Mouse (Mus musculus): Measurements from ENCODE around the gene Gemin7. TPM values are rescaled to one million over a fixed set of nuclear protein-coding genes. Genes with fewer than 3 reads are reported as not detected.

Gemin7 gene
- polyA plus RNA-seq, 2 experiments: 34.8 to 83.1 TPM

GRCm38 (mm10) chr7:19603849-19604605, 26.6 kb upstream of the Gemin7 start, which contains the start of gene Clasrp:
Gene Clasrp, minus strand, starts transcription at chr7:19604486.
- DNase-seq (ENCODE audit: low read depth in 3 of 3, low spot score in 3 of 3): peak; percentile 88 to 91 (median 89)
- H3K9ac ChIP-seq (replicated peaks): peak within 1 kb of the TSS; percentile 73
- H3K4me2 ChIP-seq (ENCODE audit: low read depth): peak within 1 kb of the TSS; percentile 82
- peaks cover 7% of the 10 kb centered on the region for H3K36me3 ChIP-seq (replicated peaks; ENCODE audit: control insufficient read depth, insufficient read depth, low read depth)
- no peak for TF ChIP-seq CTCF (IDR thresholded peaks at IDR 0.05; ENCODE audit: low read depth)
- TF ChIP-seq EP300 (IDR thresholded peaks at IDR 0.05; ENCODE audit: low read depth): no peak
- H3K27ac ChIP-seq: no peak within 1 kb of the TSS; the same call in 1 of the 2 replicates
- H3K4me3 ChIP-seq (ENCODE audit: insufficient read depth in 1 of 2, low read depth in 2 of 2, low read length in 2 of 2): peak within 1 kb of the TSS; percentile 69 to 81
- H3K27me3 ChIP-seq (ENCODE audit: control insufficient read depth, insufficient read depth, low read length): no peaks in the 10 kb centered on the region
- peak; percentile 90 for ATAC-seq (ENCODE audit: insufficient read depth)
- H3K4me1 ChIP-seq (replicated peaks; ENCODE audit: control insufficient read depth in 2 of 2, insufficient read depth in 2 of 2, low read length in 1 of 2): peaks cover 8 to 13% of the 10 kb centered on the region in 2 experiments
- WGBS (ENCODE audit: insufficient replicate concordance): under 1% methylated on average over 57 of the region's 57 CpGs
- H3K9me3 ChIP-seq (ENCODE audit: control insufficient read depth, low read length): no peaks in the 10 kb centered on the region

- H3K4me1 ChIP-seq (replicated peaks; ENCODE audit: control insufficient read depth in 2 of 2, insufficient read depth in 2 of 2, low read length in 1 of 2): peaks cover 8 to 13% of the 10 kb centered on the region in 2 experiments
- DNase-seq (ENCODE audit: low read depth in 3 of 3, low spot score in 3 of 3) (no peak), ATAC-seq (ENCODE audit: insufficient read depth) (no peak)
- peak overlapping the region in 1 of 2 experiments; percentile 69; a peak in 2 of 4 replicates for H3K4me3 ChIP-seq (ENCODE audit: insufficient read depth in 1 of 2, low read depth in 2 of 2, low read length in 2 of 2)
- H3K36me3 ChIP-seq (replicated peaks; ENCODE audit: control insufficient read depth, insufficient read depth, low read depth): peaks cover 7% of the 10 kb centered on the region
- H3K27me3 ChIP-seq (ENCODE audit: control insufficient read depth, insufficient read depth, low read length): no peaks in the 10 kb centered on the region
- H3K9me3 ChIP-seq (ENCODE audit: control insufficient read depth, low read length): no peaks in the 10 kb centered on the region
- H3K4me2 ChIP-seq (ENCODE audit: low read depth): peak overlapping the region; percentile 82
- TF ChIP-seq EP300 (IDR thresholded peaks at IDR 0.05; ENCODE audit: low read depth): no peak
- no peak for TF ChIP-seq CTCF (IDR thresholded peaks at IDR 0.05; ENCODE audit: low read depth)
- 76% methylated on average over 12 of the region's 12 CpGs for WGBS (ENCODE audit: insufficient replicate concordance)
- no peak overlapping the region; the same call in 1 of the 2 replicates for H3K27ac ChIP-seq
- H3K9ac ChIP-seq (replicated peaks): no peak overlapping the region; the same call in 1 of the 2 replicates
These were observed 25.7 kb upstream of the Gemin7 start for GRCm38 (mm10) chr7:19603055-19603454.

GRCm38 (mm10) chr7:19600562-19600961, 23.2 kb upstream of the Gemin7 start:
- H3K9ac ChIP-seq (replicated peaks): no peak overlapping the region
- H3K36me3 ChIP-seq (replicated peaks; ENCODE audit: control insufficient read depth, insufficient read depth, low read depth): peaks cover 7% of the 10 kb centered on the region
- peaks cover 8 to 13% of the 10 kb centered on the region in 2 experiments for H3K4me1 ChIP-seq (replicated peaks; ENCODE audit: control insufficient read depth in 2 of 2, insufficient read depth in 2 of 2, low read length in 1 of 2)
- ATAC-seq (ENCODE audit: insufficient read depth) (no peak), DNase-seq (ENCODE audit: low read depth in 3 of 3, low spot score in 3 of 3) (no peak)
- no peaks in the 10 kb centered on the region for H3K27me3 ChIP-seq (ENCODE audit: control insufficient read depth, insufficient read depth, low read length)
- H3K9me3 ChIP-seq (ENCODE audit: control insufficient read depth, low read length): no peaks in the 10 kb centered on the region
- 56% methylated on average over 5 of the region's 5 CpGs for WGBS (ENCODE audit: insufficient replicate concordance)
- H3K4me3 ChIP-seq (ENCODE audit: insufficient read depth in 1 of 2, low read depth in 2 of 2, low read length in 2 of 2): no peak overlapping the region
- no peak overlapping the region for H3K4me2 ChIP-seq (ENCODE audit: low read depth)
- no peak overlapping the region for H3K27ac ChIP-seq
- TF ChIP-seq EP300 (IDR thresholded peaks at IDR 0.05; ENCODE audit: low read depth): no peak
- no peak for TF ChIP-seq CTCF (IDR thresholded peaks at IDR 0.05; ENCODE audit: low read depth)

- ATAC-seq (ENCODE audit: insufficient read depth) (peak; percentile 74), DNase-seq (ENCODE audit: low read depth in 3 of 3, low spot score in 3 of 3) (peak in 2 of 3 experiments; percentile 39 to 46)
- Histone ChIP-seq H3K27ac (no peak overlapping the region), H3K4me2 (ENCODE audit: low read depth) (peak overlapping the region; percentile 16; the same call in 1 of the 2 replicates), H3K9ac (replicated peaks) (no peak overlapping the region), H3K27me3 (ENCODE audit: control insufficient read depth, insufficient read depth, low read length) (no peaks in the 10 kb centered on the region), H3K4me3 (ENCODE audit: insufficient read depth in 1 of 2, low read depth in 2 of 2, low read length in 2 of 2) (no peak overlapping the region), H3K4me1 (replicated peaks; ENCODE audit: control insufficient read depth in 2 of 2, insufficient read depth in 2 of 2, low read length in 1 of 2) (peaks cover 7 to 15% of the 10 kb centered on the region in 2 experiments; a peak in 3 of 4 replicates), H3K36me3 (replicated peaks; ENCODE audit: control insufficient read depth, insufficient read depth, low read depth) (peaks cover 24% of the 10 kb centered on the region), H3K9me3 (ENCODE audit: control insufficient read depth, low read length) (no peaks in the 10 kb centered on the region)
- TF ChIP-seq CTCF (IDR thresholded peaks at IDR 0.05; ENCODE audit: low read depth) (no peak), EP300 (IDR thresholded peaks at IDR 0.05; ENCODE audit: low read depth) (peak; percentile 75)
- 40% methylated on average over 10 of the region's 10 CpGs for WGBS (ENCODE audit: insufficient replicate concordance)
These were observed 15.8 kb upstream of the Gemin7 start for GRCm38 (mm10) chr7:19593061-19593730.

- H3K36me3 ChIP-seq (replicated peaks; ENCODE audit: control insufficient read depth, insufficient read depth, low read depth): peaks cover 47% of the 10 kb centered on the region
- H3K4me3 ChIP-seq (ENCODE audit: insufficient read depth in 1 of 2, low read depth in 2 of 2, low read length in 2 of 2): no peak overlapping the region
- peaks cover 7 to 15% of the 10 kb centered on the region in 2 experiments; a peak in 3 of 4 replicates for H3K4me1 ChIP-seq (replicated peaks; ENCODE audit: control insufficient read depth in 2 of 2, insufficient read depth in 2 of 2, low read length in 1 of 2)
- no peak overlapping the region for H3K9ac ChIP-seq (replicated peaks)
- no peaks in the 10 kb centered on the region for H3K9me3 ChIP-seq (ENCODE audit: control insufficient read depth, low read length)
- no peak for TF ChIP-seq EP300 (IDR thresholded peaks at IDR 0.05; ENCODE audit: low read depth)
- peak; percentile 96 for TF ChIP-seq CTCF (IDR thresholded peaks at IDR 0.05; ENCODE audit: low read depth)
- ATAC-seq (ENCODE audit: insufficient read depth) (peak; percentile 59; the same call in 1 of the 2 replicates), DNase-seq (ENCODE audit: low read depth in 3 of 3, low spot score in 3 of 3) (peak; percentile 63 to 71 (median 63))
- no peaks in the 10 kb centered on the region for H3K27me3 ChIP-seq (ENCODE audit: control insufficient read depth, insufficient read depth, low read length)
- 49% methylated on average over 3 of the region's 3 CpGs for WGBS (ENCODE audit: insufficient replicate concordance)
- H3K4me2 ChIP-seq (ENCODE audit: low read depth): no peak overlapping the region
- H3K27ac ChIP-seq: no peak overlapping the region
These were observed 12.5 kb upstream of the Gemin7 start for GRCm38 (mm10) chr7:19589917-19590316.
